Mouse (Mus musculus) limb, embryonic 14.5 days (tissue): ENCODE measurements around the gene Sash1. TPM values are rescaled to one million over a fixed set of nuclear protein-coding genes. Genes with fewer than 3 reads are reported as not detected.

Experiments
- ATAC-seq: fragments of 200-750 bp; cut with Nextera tagmentation; 2 replicates; pipeline ENCODE4 v1.8.0; 2017; ENCODE audit warnings: low read depth, moderate number of reproducible peaks, moderate TSS enrichment; ENCODE audit not compliant: low FRiP score
- DNase-seq: peaks from one replicate; pipeline ENCODE4 v3.0.0-alpha.2; 2015; ENCODE audit warnings: low spot score
- H3K27ac ChIP-seq: fragments of 300-500 bp; sonication (generic); replicated peaks from 2 replicates; pipeline ENCODE4 v1.5.1; 2014; ENCODE audit warnings: low read depth, mild to moderate bottlenecking, low read length, moderate library complexity, mixed read lengths
- H3K27me3 ChIP-seq: fragments of 300-500 bp; sonication (generic); 2 replicates; pipeline ENCODE4 v1.6.1; 2014; ENCODE audit warnings: low read length, mixed read lengths; ENCODE audit not compliant: control insufficient read depth, insufficient read depth
- H3K36me3 ChIP-seq: fragments of 300-500 bp; sonication (generic); 2 replicates; pipeline ENCODE4 v1.6.1; 2014; ENCODE audit warnings: mild to moderate bottlenecking, low read length, moderate library complexity, mixed read lengths; ENCODE audit not compliant: control insufficient read depth, insufficient read depth
- H3K4me1 ChIP-seq: fragments of 300-500 bp; sonication (generic); 2 replicates; pipeline ENCODE4 v1.6.1; 2014; ENCODE audit warnings: antibody characterized with exemption, low read length, mixed read lengths; ENCODE audit not compliant: control insufficient read depth, insufficient read depth
- H3K4me2 ChIP-seq: fragments of 300-500 bp; sonication (generic); replicated peaks from 2 replicates; pipeline ENCODE4 v1.6.1; 2014; ENCODE audit warnings: low read depth, mild to moderate bottlenecking, low read length, moderate library complexity; ENCODE audit not compliant: severe bottlenecking
- H3K4me3 ChIP-seq: fragments of 300-500 bp; sonication (generic); replicated peaks from 2 replicates; pipeline ENCODE4 v1.5.1; 2014; ENCODE audit warnings: low read length
- H3K9ac ChIP-seq: fragments of 300-500 bp; sonication (generic); 2 replicates; pipeline ENCODE4 v1.6.1; 2014; ENCODE audit warnings: mild to moderate bottlenecking, low read depth, low read length, moderate library complexity; ENCODE audit not compliant: severe bottlenecking
- H3K9me3 ChIP-seq: fragments of 300-500 bp; sonication (generic); 2 replicates; pipeline ENCODE4 v1.6.1; 2016; ENCODE audit warnings: low read length; ENCODE audit not compliant: control insufficient read depth
- POLR2A ChIP-seq: fragments of 200-500 bp; IDR thresholded peaks from 2 replicates; pipeline ENCODE4 v1.8.0; 2012; ENCODE audit warnings: inconsistent platforms, mild to moderate bottlenecking, moderate library complexity, borderline replicate concordance; ENCODE audit not compliant: insufficient read depth, insufficient read length; ENCODE audit errors: extremely low read depth
- WGBS: fragments of 180-500 bp; shearing (Covaris S2); extraction: QIAGEN DNeasy Blood & Tissue Kit; methylation state at CpG from one replicate; pipeline ENCODE4 v1.1.7; 2014; 5-methylcytosine and 5-hydroxymethylcytosine counted together
- polyA plus RNA-seq, 2 experiments: library from polyadenylated mRNA; depleted of rRNA in 1 of 2; stranded (reverse) in 1 of 2; unstranded in 1 of 2; fragments of >200 nt; fragmentation: Nextera tagmentation in 1 of 2; extraction: Ambion mirVana in 1 of 2; gene quantifications; 2 replicates each; pipeline versions ENCODE4 v1.2.1 to v1.2.3; 2012 to 2014

Sash1 gene
- polyA plus RNA-seq, 2 experiments, result 8.8 to 21.7 TPM

DNA sequence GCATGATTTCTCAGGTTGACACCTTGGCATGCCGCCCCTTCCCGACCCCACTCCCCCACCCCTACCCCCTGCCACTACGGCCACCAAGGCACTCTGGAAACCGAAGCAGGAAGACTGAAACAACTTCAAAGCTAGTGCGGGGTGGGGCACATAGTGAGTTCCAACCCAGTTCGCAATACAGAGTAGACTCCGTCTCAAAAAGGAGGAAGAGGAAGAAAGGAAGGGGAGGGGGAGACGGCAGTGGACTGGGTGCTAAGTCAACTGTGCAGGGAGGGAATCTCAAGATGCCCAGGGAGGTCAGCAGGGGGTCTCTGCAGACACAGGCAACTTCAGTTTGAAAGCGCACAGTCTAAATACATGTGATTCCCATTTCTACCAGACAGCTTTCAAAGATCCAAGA is 7.0 kb downstream of the Sash1 start:
- ATAC-seq, result no peak
- Histone ChIP-seq H3K9ac (no peak overlapping the region), H3K4me1 (peaks cover 9% of the 10 kb centered on the region), H3K4me3 (no peak overlapping the region), H3K4me2 (no peak overlapping the region), H3K9me3 (no peaks in the 10 kb centered on the region), H3K27ac (no peak overlapping the region), H3K27me3 (no peaks in the 10 kb centered on the region), H3K36me3 (no peaks in the 10 kb centered on the region)
- DNase-seq, result no peak
- no peak for TF ChIP-seq POLR2A
- WGBS, result 26% methylated on average over 9 of the region's 9 CpGs

DNA sequence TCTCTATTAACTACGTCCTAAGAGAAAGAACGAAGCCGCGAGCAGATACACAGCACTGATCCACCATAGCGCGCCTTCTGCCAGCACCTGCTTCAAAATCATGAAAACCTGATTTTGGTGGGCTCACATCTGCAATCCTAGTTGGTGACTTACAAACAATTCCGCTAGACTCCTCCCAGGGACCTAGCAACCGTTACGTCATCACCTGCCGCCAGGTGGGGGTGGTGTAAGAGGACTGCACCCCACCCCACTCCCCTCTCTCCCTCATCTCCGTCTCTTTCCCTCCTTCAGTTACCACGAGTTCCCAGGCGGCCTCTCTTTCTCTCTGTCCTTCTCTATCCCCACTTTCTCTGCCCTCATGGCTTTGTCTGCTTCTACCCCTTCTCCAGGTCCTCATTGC is 7.5 kb downstream of the Sash1 start:
- no peak for TF ChIP-seq POLR2A
- Histone ChIP-seq H3K4me2 (no peak overlapping the region), H3K36me3 (no peaks in the 10 kb centered on the region), H3K27me3 (no peaks in the 10 kb centered on the region), H3K27ac (no peak overlapping the region), H3K9ac (no peak overlapping the region), H3K4me1 (peaks cover 6% of the 10 kb centered on the region), H3K4me3 (no peak overlapping the region), H3K9me3 (no peaks in the 10 kb centered on the region)
- no peak for ATAC-seq
- no peak for DNase-seq
- WGBS, result 80% methylated on average over 13 of the region's 13 CpGs

DNA sequence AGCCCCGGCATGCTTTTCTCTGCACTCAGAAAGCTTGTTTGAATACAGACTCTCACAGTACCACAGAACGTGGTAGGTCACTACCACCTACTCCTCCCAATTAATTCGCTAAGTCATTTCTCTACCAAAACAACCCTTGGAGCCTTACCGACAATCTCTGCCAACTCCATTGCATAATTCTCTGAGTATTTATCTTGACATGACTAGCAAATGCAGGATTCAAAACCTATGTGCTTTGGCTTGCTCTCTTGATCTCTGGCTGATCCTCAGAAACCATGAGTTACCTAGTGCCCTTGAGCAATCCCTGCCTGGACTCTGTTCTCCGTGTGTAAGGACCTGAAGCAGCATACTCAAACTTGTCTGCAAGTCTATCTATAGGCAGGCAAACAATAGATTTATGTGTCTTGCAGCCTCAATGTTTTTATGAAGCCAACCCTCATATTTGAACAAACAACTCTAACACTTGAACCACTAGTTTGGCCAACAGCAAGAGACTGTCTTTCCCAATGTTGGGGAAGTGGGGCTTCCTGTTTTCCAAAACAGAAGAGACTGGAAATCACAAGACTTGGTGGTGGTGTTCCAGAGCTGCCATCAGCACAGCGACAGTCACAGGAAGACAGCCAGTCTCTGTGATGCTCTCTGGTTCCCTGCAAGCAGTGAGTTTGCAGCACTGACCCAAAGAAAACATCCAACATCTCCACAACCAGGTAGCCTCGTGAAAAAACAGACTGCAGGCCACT is 12.1 kb downstream of the Sash1 start:
- DNase-seq (no peak), ATAC-seq (no peak)
- Histone ChIP-seq H3K9ac (no peak overlapping the region), H3K4me1 (no peaks in the 10 kb centered on the region), H3K4me2 (no peak overlapping the region), H3K36me3 (no peaks in the 10 kb centered on the region), H3K4me3 (no peak overlapping the region), H3K9me3 (no peaks in the 10 kb centered on the region), H3K27me3 (no peaks in the 10 kb centered on the region), H3K27ac (no peak overlapping the region)
- no peak for TF ChIP-seq POLR2A
- WGBS, result 75% methylated on average over 7 of the region's 7 CpGs

DNA sequence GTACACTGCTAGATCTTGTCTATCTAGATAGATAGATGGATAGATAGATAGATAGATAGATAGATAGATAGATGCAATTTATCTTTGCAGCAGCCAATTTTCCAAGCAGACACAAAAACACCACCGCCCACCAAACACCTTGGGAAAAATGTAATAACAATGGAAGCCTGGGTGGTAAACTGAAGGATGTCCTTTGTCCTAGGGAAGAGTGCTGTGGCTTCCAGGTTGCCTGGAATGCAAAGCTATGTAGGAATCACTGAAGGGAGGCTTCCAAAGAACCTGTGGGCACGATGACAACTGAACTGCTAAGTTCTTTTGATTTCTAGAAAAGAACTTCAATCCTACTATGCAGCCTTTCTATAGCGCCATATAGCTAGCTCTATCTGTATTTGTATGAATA is 13.1 kb downstream of the Sash1 start:
- WGBS, result 93% methylated on average over 3 of the region's 3 CpGs
- ATAC-seq, result no peak
- H3K27me3 ChIP-seq, result no peaks in the 10 kb centered on the region

DNA sequence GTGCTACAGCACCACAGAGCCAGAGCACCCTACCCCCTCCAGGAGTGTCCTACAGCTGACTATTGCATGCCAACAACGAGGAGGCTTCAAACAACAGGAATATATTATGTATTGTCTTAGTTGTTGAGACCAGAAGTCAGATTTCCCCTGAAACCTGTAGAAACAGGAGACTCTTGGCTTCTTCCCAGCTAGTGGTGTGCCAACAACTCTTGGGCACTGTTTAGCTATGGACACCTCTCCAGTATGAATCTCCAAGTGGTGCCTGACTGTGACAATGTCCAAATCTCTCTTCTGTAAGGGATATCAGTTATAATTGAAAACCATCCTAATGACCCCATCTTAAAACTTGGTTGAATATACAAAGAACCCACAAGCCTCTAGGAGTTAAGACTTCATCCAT is 13.9 kb downstream of the Sash1 start:
- H3K36me3 ChIP-seq, result no peaks in the 10 kb centered on the region
- no peaks in the 10 kb centered on the region for H3K9me3 ChIP-seq
- no peaks in the 10 kb centered on the region for H3K4me1 ChIP-seq
- TF ChIP-seq POLR2A, result no peak
- H3K27me3 ChIP-seq, result no peaks in the 10 kb centered on the region
- DNase-seq (no peak), ATAC-seq (no peak)
- H3K4me2 ChIP-seq, result no peak overlapping the region
- no peak overlapping the region for H3K27ac ChIP-seq
- no peak overlapping the region for H3K4me3 ChIP-seq
- H3K9ac ChIP-seq, result no peak overlapping the region
- 89% methylated on average over 1 of the region's 1 CpGs for WGBS

More for the DNA sequence above, 13.1 kb downstream of the Sash1 start:
- DNase-seq, result no peak
- H3K27ac ChIP-seq, result no peak overlapping the region
- H3K4me1 ChIP-seq, result no peaks in the 10 kb centered on the region
- H3K9ac ChIP-seq, result no peak overlapping the region
- no peaks in the 10 kb centered on the region for H3K9me3 ChIP-seq
- no peak overlapping the region for H3K4me3 ChIP-seq
- no peaks in the 10 kb centered on the region for H3K36me3 ChIP-seq
- no peak overlapping the region for H3K4me2 ChIP-seq
- TF ChIP-seq POLR2A, result no peak

DNA sequence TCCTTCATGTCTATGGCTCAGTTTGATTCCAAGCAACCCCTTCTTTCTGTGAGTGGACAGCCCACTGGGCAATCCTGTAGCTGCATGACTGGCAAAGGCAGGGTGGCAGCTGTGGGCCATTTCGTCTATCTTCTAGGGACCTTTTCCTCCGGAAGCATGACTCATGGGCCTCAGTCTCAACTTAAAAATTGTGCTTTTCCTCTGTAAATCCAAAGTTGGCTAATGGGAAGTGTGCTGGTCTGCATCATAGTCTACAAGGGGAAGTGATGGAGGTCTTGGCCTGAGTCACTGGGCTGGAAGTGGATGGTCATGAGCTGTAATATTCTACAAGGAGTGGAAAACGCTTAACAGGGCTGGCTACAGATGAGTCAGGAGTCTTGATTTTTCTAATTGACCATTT is 15.5 kb downstream of the Sash1 start:
- Histone ChIP-seq H3K4me3 (no peak overlapping the region), H3K4me2 (no peak overlapping the region), H3K27me3 (no peaks in the 10 kb centered on the region), H3K4me1 (peaks cover 6% of the 10 kb centered on the region), H3K36me3 (no peaks in the 10 kb centered on the region), H3K9ac (no peak overlapping the region), H3K27ac (no peak overlapping the region), H3K9me3 (no peaks in the 10 kb centered on the region)
- TF ChIP-seq POLR2A, result no peak
- no peak for ATAC-seq
- no peak for DNase-seq
- 88% methylated on average over 3 of the region's 3 CpGs for WGBS
